Mouse (Mus musculus) ovary, postnatal 10 days (tissue): ENCODE measurements around the gene Unc5c.

Experiments used
- DNase-seq: peaks from one replicate; pipeline ENCODE4 v3.0.0; 2022; ENCODE audit warnings: low spot score

Gene Unc5c

GRCm38 (mm10) chr3:141716371-141716770, 251.4 kb downstream of the Unc5c start:
- no peak for DNase-seq

GRCm38 (mm10) chr3:141719050-141719449, 254.0 kb downstream of the Unc5c start:
- DNase-seq: no peak

DNA sequence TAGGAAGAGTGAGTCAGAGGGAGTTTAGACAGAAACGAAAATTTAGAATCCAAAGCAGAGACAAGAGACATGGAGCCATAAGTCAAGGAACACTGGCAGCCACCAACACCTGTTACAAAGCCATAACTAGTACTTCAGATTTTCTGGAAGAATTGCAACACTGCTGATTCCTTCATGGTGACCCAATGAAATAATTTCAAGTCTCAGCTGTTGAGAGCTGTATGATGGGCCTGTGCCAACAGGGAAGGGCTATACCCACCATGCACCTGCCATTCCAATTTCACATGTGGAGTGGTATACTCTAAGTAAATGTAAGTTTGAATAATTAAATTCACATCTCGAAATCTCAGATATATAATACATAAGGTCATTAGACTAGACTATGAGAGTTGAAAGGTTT, 259.5 kb downstream of the Unc5c start:
- DNase-seq: no peak

DNA sequence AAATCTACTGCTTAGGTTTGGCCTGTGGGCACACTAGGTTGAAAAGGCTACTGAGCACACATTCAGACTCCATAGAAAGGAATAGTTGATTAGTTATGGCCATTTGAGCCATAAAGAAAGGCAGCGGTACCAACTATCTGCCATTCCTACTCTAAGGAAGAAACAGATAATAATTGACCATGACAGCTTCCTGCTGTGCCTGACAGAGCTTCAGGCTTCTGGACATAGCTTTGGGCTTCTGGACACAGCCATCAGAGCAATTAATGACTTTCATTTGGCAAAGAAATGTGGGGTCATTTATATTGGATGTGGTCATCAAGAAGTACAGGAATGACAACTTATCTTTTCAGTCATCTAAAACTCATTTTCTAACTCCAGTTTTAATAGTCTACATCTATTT, 260.4 kb downstream of the Unc5c start:
- DNase-seq: no peak

DNA sequence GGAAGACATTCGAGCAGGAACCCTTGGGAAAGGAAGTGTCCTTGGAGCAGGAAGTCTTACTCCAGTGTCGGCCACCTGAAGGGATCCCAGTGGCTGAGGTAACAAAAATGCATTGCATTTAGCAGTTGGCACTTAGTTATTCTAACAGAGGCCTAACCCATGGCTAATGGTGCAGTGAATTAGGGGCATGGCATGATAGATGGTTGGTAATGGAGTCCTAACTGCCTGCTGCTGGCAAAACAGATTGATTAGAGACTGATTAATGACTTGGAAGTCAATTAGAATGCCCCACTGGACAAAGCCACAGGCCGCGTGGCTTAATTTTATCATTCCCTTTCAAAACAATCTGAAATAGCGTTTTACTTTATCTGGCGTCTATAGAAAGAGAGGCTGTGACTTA, 268.8 kb downstream of the Unc5c start:
- DNase-seq: no peak

DNA sequence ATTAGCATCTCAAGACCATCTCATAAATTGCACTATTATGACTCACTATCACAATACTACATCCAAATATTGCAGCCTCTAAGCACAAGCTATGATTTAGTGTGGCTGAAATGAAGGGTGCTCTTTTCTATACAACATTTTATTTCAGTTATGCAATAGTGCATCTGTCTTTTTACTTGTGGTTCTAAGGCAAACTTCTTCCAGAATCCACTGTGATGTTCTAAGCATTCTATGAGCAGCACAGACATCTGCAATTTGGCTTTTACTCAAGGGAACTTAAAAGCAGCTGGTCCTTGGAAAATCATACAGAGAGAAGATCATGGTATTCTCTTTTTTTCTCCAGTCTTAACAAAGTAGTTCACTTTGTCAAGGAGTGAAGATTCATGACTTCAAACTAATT, 270.3 kb downstream of the Unc5c start:
- no peak for DNase-seq

DNA sequence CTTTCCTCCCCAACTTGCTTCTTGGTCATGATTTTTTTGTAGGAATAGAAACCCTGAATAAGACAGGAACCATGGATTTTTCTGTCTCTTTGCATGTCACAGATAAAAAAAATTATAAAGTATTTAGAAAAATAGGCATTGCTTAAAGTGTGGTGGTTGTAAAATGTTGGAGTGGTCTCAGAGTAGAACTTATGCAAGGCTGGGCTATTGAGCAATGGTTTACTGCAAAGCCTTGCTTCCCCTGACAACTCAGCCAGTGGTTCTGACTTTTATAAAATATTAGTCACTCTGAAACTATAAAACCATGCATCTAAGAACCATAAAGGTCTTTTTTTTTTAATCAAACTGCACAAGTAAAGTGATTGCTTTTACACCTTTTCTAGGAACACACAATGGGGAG, 280.3 kb downstream of the Unc5c start:
- no peak for DNase-seq

- DNase-seq: no peak
Measured at GRCm38 (mm10) chr3:141748694-141749381, 283.8 kb downstream of the Unc5c start.

DNA sequence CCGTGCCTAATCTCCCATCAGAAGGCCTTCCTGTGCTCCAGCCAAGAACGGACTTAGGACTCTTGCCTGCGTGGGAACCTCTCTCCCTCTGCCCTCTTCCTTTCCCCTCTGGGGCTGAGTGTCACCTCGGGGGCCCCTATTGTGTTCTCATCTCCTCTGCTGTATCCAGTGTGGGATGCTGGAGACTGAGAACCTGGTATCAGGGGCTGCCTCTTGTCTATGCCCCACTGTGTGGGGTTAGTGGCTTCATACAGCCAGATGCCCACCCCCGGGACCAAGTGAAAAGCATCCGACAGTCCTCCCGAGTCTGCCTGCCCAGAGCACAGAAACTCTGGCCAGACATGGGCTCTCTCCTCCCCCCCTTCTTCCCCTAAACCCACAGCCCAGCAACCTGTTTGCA, 287.2 kb downstream of the Unc5c start:
- DNase-seq: no peak

GRCm38 (mm10) chr3:141757259-141757658, 292.2 kb downstream of the Unc5c start:
- DNase-seq: no peak

- no peak for DNase-seq
Measured at GRCm38 (mm10) chr3:141778411-141778919, 313.4 kb downstream of the Unc5c start.

DNA sequence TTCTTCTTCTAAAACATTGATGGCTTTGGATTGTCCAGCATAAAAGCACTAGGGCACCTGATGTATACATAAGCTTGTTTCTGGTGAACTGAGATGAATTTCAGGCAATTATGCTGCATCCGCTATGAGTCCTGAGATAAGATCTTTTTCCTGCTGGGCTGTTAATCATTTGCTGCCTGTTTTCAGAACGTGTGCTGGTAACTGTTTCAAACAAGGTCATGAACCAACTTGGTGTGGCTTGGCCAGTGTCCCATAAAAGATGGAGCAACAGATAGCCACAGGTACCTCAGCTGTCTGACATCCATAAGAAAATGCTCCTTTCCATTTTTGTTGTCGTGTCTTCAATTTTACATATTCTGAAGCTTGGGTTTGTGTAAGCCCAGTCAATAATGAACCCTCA, 314.2 kb downstream of the Unc5c start:
- no peak for DNase-seq

DNA sequence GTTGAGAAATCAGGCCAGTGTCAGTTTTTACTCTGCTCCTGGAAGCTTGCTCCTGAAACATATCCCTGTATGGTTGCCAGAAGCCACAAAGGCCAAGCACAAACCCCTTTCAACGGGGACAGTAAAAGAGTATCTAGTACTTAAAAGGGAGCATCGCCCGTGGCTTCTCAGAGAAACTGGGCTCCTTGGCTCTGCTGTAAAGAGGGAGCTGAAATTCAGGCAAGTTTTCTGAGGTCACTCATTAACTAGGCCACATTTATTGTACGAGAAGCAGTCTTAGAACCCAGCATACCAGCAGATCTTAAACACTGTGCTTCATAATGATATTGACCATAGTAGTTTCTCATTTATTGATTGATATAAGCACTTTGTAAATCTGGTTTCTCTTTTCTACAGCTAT, 317.5 kb downstream of the Unc5c start:
- DNase-seq: no peak

GRCm38 (mm10) chr3:141791026-141791780, 326.2 kb downstream of the Unc5c start:
- DNase-seq: no peak

DNA sequence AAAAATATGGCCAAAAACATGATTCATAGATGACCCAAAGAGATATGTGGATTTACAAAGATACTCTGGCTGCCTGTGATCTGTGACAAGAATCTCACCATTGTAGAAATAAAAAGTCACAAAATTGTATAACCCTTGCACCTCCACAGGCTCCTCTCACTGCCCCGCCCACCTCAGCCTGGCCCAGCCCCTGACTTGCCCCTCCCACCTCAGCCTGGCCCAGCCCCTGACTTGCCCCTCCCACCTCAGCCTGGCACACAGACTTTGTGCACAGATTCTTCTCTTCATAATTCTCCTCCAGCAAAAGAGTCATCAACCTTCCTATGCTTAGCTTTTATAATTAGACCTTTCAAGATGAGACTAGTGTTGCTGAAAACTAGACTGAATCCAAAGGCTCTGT, 327.1 kb downstream of the Unc5c start:
- no peak for DNase-seq

DNA sequence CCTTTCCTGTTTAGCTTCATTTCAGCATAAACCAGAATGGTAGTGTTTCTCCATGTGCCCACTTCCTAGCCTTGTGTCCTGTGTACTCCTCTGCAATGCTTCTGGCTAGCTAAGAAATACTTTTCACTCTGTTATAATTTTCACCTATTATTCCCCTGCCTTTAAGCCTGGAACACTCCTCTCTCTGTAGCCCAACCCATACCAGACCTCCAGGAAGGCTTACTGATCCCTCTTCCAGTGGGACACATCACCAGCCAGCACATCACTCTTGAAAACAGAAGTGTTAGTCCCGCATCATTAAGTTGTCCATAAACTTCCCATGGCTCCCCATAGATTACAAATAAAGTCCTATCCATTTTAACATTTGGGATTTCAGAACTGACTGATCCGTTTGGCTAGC, 328.7 kb downstream of the Unc5c start:
- no peak for DNase-seq

GRCm38 (mm10) chr3:141794371-141794770, 329.4 kb downstream of the Unc5c start:
- no peak for DNase-seq

DNA sequence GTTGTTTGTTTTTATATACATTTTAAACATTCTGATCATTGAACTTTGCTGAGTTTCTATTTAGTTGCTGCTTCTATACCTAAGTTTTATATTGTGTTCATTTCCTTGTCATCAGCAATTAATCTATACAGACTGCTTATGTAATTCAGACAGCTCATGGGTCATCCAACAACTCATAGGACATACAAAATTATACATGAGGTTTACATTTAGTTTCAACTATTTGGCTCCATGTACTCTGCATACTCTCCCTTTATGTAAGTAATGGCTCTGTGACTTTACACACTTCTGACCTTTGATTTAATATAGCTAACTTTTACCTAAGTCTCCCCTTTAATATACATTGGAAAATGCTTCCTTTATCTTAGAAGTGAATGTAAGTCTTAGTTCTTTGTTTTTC, 332.4 kb downstream of the Unc5c start:
- DNase-seq: no peak

GRCm38 (mm10) chr3:141797789-141798188, 332.8 kb downstream of the Unc5c start:
- DNase-seq: no peak

DNA sequence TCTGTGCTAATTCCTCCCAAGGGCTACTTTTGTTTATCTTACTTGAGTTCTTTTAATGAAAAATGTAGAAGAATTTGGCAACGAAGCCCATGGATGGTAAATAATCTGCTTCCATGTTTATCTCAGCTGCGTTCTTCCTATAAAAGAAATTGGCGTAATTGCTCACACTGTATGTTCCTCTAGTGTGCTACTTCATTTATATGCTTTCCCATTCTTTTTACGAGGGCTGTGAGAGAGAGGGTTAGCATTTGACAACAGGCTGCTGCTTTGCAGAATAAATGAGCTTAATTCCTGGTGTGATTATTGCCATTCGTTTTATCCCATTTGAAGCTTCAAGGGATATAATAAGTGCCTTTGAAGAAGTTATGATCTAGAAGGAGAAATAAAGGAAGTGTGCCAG, 339.1 kb downstream of the Unc5c start:
- DNase-seq: no peak

- DNase-seq: no peak
Measured at GRCm38 (mm10) chr3:141809581-141809980, 344.6 kb downstream of the Unc5c start.

DNA sequence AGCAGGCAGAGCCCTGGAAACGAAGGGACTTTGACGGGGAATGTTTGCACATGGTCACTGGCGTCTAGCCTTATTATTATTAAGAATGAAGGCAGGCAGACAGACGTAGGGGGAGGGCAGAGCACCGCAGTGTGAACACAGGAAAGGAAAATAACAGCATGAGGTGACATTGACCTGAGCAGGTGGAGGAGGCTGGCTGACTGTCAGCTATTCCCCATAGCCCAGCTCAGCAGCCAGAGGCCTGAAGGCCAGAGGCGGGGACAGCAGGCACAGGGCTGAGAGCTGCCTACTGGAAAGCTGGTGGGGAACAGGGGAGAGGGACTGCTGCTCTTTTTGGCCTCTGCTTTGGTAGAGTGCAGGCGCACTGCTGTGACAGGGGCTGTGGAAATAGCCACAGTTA, 345.9 kb downstream of the Unc5c start:
- no peak for DNase-seq

DNA sequence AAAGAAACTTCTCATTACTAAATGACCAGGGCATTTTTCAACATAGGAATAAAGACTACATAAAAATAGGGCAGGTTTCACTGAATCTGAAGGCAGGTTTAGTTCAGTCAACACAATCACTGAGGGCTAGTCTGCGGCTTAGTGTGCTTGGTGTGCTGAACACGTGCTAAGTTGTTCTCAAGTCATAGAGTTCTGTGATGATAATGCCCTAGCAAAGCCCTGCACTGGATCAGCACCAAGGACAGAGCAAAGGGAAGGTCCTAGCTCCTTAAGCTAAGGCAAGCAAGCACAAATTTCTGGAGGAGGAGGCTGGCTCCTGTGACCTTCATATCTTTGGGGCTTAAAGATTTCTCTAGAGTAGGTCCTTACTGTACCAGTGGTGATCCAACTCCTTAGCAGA, 346.3 kb downstream of the Unc5c start:
- peak; percentile 28 for DNase-seq

- no peak for DNase-seq
Measured at GRCm38 (mm10) chr3:141814776-141815175, 349.8 kb downstream of the Unc5c start.
